Comparison of ENCODE assay signal across 14 mouse cellular contexts in the genomic region with DNA sequence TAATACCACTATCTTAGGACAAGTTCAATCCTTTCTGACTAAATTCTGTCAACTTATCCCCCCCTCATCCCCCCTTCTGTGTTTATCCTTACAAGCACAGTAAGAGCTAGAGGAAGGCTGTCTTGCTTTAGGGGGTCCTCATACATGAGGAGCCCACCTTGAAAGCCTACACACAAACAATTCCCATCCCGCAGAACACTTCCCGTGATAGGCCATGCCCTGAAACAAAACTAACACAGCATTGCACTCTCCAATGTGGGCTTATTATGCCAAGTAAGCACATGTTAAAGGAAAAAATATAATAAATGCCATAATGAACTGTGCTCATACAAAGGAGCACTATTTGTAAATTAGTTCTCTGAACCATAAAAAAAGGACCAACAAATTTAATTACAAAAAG.
"Had no signal": no experiment of that assay in that cellular context is flagged by ENCODE, and none has a peak within 500 bp of the region (broad histone marks: within the 10 kb centered on the region; RNA-seq: fewer than 3 reads in every experiment).

No protein-coding gene starts in this region.

- H3K9me3 ChIP-seq: megakaryocyte, embryonic 14.5 days; midbrain, embryonic 12.5 days; neural tube, embryonic 12.5 days; stomach, embryonic 15.5 days had no signal

- H3K4me1 ChIP-seq: midbrain, embryonic 12.5 days; neural tube, embryonic 12.5 days; stomach, embryonic 15.5 days had no signal

- H3K4me2 ChIP-seq: lung, embryonic 14.5 days; midbrain, embryonic 12.5 days; neural tube, embryonic 12.5 days; stomach, embryonic 15.5 days had no signal

- DNase-seq: lung, adult 18-20 months; lung, embryonic 14.5 days; lung, postnatal 10 days; lung, postnatal 4 days; midbrain, embryonic 14.5 days; right cerebral cortex, postnatal 14 days; thymus, adult 2 months; thymus, postnatal 25 days; thymus, postnatal 4 days had no signal

- H3K27ac ChIP-seq: midbrain, embryonic 12.5 days; neural tube, embryonic 12.5 days; stomach, embryonic 15.5 days; stomach, postnatal 0 days had no signal

- H3K4me3 ChIP-seq: megakaryocyte, embryonic 14.5 days; midbrain, embryonic 12.5 days; neural tube, embryonic 12.5 days; stomach, embryonic 15.5 days had no signal

- H3K9ac ChIP-seq: lung, embryonic 14.5 days; midbrain, embryonic 12.5 days; neural tube, embryonic 12.5 days; stomach, embryonic 15.5 days had no signal

- H3K27me3 ChIP-seq: megakaryocyte, embryonic 14.5 days; midbrain, embryonic 12.5 days; neural tube, embryonic 12.5 days; stomach, embryonic 15.5 days had no signal
